Mouse (Mus musculus) embryonic facial prominence, embryonic 14.5 days (tissue): Measurements from ENCODE around the gene Mif4gd. TPM values are rescaled to one million over a fixed set of nuclear protein-coding genes. Genes with fewer than 3 reads are reported as not detected.
"Not testable (repeated sequence)": the region's sequence is repeated elsewhere in the genome, so short reads cannot be mapped to it uniquely, and the experiment has no call there.

ENCODE experiments used
- ATAC-seq: fragments of 200-750 bp; cut with Nextera tagmentation; 2 replicates; pipeline ENCODE4 v1.8.0; 2017; ENCODE audit warnings: low read depth, moderate number of reproducible peaks, moderate TSS enrichment
- DNase-seq: peaks from one replicate; pipeline ENCODE4 v3.0.0-alpha.2; 2015; ENCODE audit warnings: low spot score
- H3K27ac ChIP-seq: fragments of 300-500 bp; sonication (generic); replicated peaks from 2 replicates; pipeline ENCODE4 v1.5.1; 2014; ENCODE audit warnings: low read depth, mild to moderate bottlenecking, low read length, moderate library complexity
- H3K27me3 ChIP-seq: fragments of 300-500 bp; sonication (generic); replicated peaks from 2 replicates; pipeline ENCODE4 v1.6.1; 2014; ENCODE audit warnings: low read length; ENCODE audit not compliant: control insufficient read depth, insufficient read depth
- H3K36me3 ChIP-seq: fragments of 300-500 bp; sonication (generic); 2 replicates; pipeline ENCODE4 v1.6.1; 2014; ENCODE audit warnings: low read length, mixed read lengths; ENCODE audit not compliant: control insufficient read depth, insufficient read depth
- H3K4me1 ChIP-seq: fragments of 300-500 bp; sonication (generic); 2 replicates; pipeline ENCODE4 v1.6.1; 2014; ENCODE audit warnings: antibody characterized with exemption, low read length; ENCODE audit not compliant: control insufficient read depth, insufficient read depth
- H3K4me2 ChIP-seq: fragments of 300-500 bp; sonication (generic); 2 replicates; pipeline ENCODE4 v1.6.1; 2014; ENCODE audit warnings: low read depth, mild to moderate bottlenecking, low read length, moderate library complexity, mixed read lengths
- H3K4me3 ChIP-seq: fragments of 300-500 bp; sonication (generic); 2 replicates; pipeline ENCODE4 v1.5.1; 2014; ENCODE audit warnings: low read depth, mild to moderate bottlenecking, low read length
- H3K9ac ChIP-seq: fragments of 300-500 bp; sonication (generic); 2 replicates; pipeline ENCODE4 v1.6.1; 2014; ENCODE audit warnings: low read depth, mild to moderate bottlenecking, low read length, moderate library complexity, mixed read lengths
- H3K9me3 ChIP-seq: fragments of 300-500 bp; sonication (generic); 2 replicates; pipeline ENCODE4 v1.6.1; 2016; ENCODE audit warnings: low read length; ENCODE audit not compliant: control insufficient read depth
- WGBS: fragments of 180-500 bp; shearing (Covaris S2); extraction: QIAGEN DNeasy Blood & Tissue Kit; methylation state at CpG from one replicate; pipeline ENCODE4 v1.1.7; 2014; 5-methylcytosine and 5-hydroxymethylcytosine counted together
- polyA plus RNA-seq: library from polyadenylated mRNA; unstranded; fragments of >200 nt; fragmentation: Nextera tagmentation; extraction: Ambion mirVana; gene quantifications from 2 replicates; pipeline ENCODE4 v1.2.1, GENCODE M21; 2014

Mif4gd gene
- polyA plus RNA-seq, 1 experiment from 2014 or later, result 28.5 TPM

- not testable (repeated sequence) for H3K9ac ChIP-seq, H3K9me3 ChIP-seq, H3K4me1 ChIP-seq, H3K27ac ChIP-seq, DNase-seq, H3K4me2 ChIP-seq, H3K27me3 ChIP-seq, H3K4me3 ChIP-seq, ATAC-seq
- peaks cover 39% of the 10 kb centered on the region; the same call in 1 of the 2 replicates for H3K36me3 ChIP-seq
- 74% methylated on average over 14 of the region's 14 CpGs for WGBS
Measured at GRCm38 (mm10) chr11:115645498-115645897, 32.7 kb upstream of the Mif4gd start.

- 93% methylated on average over 13 of the region's 13 CpGs for WGBS
- ATAC-seq (no peak), DNase-seq (no peak)
- Histone ChIP-seq H3K4me1 (no peaks in the 10 kb centered on the region), H3K9ac (no peak overlapping the region; the same call in 1 of the 2 replicates), H3K36me3 (peaks cover 34% of the 10 kb centered on the region; the same call in 1 of the 2 replicates), H3K4me2 (no peak overlapping the region), H3K4me3 (no peak overlapping the region), H3K9me3 (no peaks in the 10 kb centered on the region), H3K27ac (no peak overlapping the region), H3K27me3 (no peaks in the 10 kb centered on the region)
Measured at GRCm38 (mm10) chr11:115644308-115644707, 31.5 kb upstream of the Mif4gd start.

DNA sequence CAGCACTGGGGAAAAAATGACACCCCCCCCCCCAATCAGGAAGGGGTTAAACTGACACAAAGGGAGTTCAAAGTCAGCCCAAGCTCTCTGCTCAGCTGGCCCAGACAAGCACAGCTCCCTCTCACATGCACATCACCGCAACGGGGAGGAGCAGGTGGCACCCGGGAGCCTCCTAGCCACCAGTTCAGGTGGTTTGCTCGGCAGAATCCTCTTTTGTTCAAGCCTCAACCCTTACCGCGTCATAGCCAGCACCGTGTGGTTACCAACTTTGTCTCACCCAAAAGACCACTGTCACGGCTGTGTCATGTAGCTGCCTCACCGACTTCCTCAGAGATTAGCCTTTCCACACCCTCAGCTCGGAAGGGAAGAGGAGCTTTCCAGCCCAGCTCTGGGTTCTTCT, 30.5 kb upstream of the Mif4gd start:
- Histone ChIP-seq H3K4me2 (no peak overlapping the region), H3K4me1 (no peaks in the 10 kb centered on the region), H3K27me3 (no peaks in the 10 kb centered on the region), H3K9ac (no peak overlapping the region), H3K9me3 (no peaks in the 10 kb centered on the region), H3K36me3 (peaks cover 30% of the 10 kb centered on the region; the same call in 1 of the 2 replicates), H3K4me3 (no peak overlapping the region), H3K27ac (no peak overlapping the region)
- 69% methylated on average over 10 of the region's 10 CpGs for WGBS
- DNase-seq (no peak), ATAC-seq (no peak)

DNA sequence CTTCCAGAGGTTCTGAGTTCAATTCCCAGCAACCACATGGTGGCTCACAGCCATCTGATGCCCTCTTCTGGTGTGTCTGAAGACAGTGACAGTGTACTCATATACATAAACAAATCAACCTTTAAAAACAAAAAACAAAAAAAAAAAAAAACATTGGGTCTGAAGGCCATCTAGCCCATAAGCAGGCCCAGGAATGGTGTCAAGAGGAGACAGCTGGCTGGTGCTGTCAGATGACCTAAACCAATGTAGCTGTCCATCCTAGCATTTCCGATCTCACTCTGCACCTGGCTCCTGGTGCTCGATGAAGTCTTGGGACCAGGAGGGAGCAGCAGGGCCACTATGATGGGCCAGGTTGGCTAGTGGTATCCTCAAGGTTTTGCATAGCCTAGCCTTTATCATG, 29.9 kb upstream of the Mif4gd start:
- H3K27me3 ChIP-seq, result no peaks in the 10 kb centered on the region
- no peak overlapping the region for H3K4me3 ChIP-seq
- ATAC-seq (no peak), DNase-seq (no peak)
- no peak overlapping the region for H3K27ac ChIP-seq
- H3K36me3 ChIP-seq, result 0 out of 2 replicates have a peak, but pooled peaks cover 26% of the 10 kb centered on the region
- 97% methylated on average over 2 of the region's 2 CpGs for WGBS
- H3K9ac ChIP-seq, result no peak overlapping the region
- H3K4me1 ChIP-seq, result no peaks in the 10 kb centered on the region
- H3K9me3 ChIP-seq, result no peaks in the 10 kb centered on the region
- no peak overlapping the region for H3K4me2 ChIP-seq

DNA sequence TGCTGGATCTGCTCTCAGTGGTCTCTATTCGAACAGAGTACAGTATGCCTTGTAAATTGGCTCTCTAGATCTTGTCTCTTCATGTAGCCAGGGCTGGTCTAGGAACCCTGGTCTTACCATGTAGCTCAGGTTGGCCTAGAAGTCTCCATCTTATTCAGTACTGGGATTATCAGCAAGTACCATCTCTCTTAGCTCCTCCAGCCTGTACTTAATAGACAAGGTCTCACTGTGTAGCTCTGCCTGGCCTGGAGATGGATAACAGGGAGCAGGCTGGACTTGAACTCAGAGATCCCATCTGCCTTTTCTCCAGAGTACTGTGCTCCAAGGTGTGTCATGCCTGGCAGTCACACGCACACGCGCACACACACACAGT, 28.9 kb upstream of the Mif4gd start:
- 0 out of 2 replicates have a peak overlapping the region, but pooled peaks have one; percentile 6 for H3K9ac ChIP-seq
- 82% methylated on average over 4 of the region's 4 CpGs for WGBS

DNA sequence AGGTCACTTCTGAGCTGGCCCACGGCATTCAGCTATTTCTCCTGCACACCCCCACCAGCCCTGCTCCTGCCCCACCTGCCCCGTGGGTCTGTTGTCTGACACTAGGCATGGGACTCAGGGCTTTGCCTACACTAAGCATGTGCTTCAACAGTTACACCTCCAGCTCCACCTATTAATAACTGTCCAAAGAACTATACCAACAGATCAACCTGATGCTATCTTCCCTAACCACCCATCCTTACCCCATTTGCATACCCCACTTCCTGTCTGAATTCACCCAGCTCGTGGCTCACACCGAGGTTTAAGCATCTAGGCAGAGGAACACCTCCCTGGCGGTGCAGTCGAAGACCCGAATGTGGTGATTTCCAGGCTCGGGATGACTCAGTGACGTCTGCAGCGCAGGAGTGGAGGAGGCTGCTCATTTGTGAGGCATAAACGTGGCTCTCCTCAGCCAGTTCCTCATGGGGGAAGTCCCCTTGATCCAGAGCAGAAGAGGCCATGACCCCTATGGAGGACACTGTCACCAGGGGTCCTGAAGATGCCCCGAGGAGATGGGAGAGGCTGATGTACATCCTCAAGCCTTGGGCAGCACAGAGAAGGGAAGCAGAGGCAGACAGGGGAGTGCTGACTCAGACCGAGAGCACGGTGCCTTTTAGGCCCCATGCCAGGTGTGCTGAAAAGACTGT, 28.4 kb upstream of the Mif4gd start:
- Histone ChIP-seq H3K27me3 (no peaks in the 10 kb centered on the region), H3K27ac (no peak overlapping the region), H3K36me3 (0 out of 2 replicates have a peak, but pooled peaks cover 17% of the 10 kb centered on the region), H3K9me3 (no peaks in the 10 kb centered on the region), H3K9ac (0 out of 2 replicates have a peak overlapping the region, but pooled peaks have one; percentile 6), H3K4me2 (no peak overlapping the region), H3K4me3 (no peak overlapping the region), H3K4me1 (no peaks in the 10 kb centered on the region)
- DNase-seq (no peak), ATAC-seq (0 out of 2 replicates have a peak, but pooled peaks have one; percentile 15)
- 44% methylated on average over 13 of the region's 14 CpGs for WGBS

More for the DNA sequence above, 28.9 kb upstream of the Mif4gd start:
- H3K4me1 ChIP-seq, result no peaks in the 10 kb centered on the region
- H3K9me3 ChIP-seq, result no peaks in the 10 kb centered on the region
- H3K27me3 ChIP-seq, result no peaks in the 10 kb centered on the region
- no peak overlapping the region for H3K4me2 ChIP-seq
- H3K4me3 ChIP-seq, result no peak overlapping the region
- no peak for ATAC-seq
- no peak overlapping the region for H3K27ac ChIP-seq
- no peak for DNase-seq
- H3K36me3 ChIP-seq, result 0 out of 2 replicates have a peak, but pooled peaks cover 22% of the 10 kb centered on the region

- Histone ChIP-seq H3K4me2 (no peak overlapping the region), H3K4me1 (no peaks in the 10 kb centered on the region), H3K27me3 (no peaks in the 10 kb centered on the region), H3K9ac (no peak overlapping the region), H3K9me3 (no peaks in the 10 kb centered on the region), H3K36me3 (0 out of 2 replicates have a peak, but pooled peaks cover 17% of the 10 kb centered on the region), H3K27ac (no peak overlapping the region), H3K4me3 (no peak overlapping the region)
- DNase-seq, result no peak
- 80% methylated on average over 3 of the region's 4 CpGs for whole genome bisulfite sequencing
- no peak for ATAC-seq
Measured at GRCm38 (mm10) chr11:115640311-115640828, 27.6 kb upstream of the Mif4gd start.

DNA sequence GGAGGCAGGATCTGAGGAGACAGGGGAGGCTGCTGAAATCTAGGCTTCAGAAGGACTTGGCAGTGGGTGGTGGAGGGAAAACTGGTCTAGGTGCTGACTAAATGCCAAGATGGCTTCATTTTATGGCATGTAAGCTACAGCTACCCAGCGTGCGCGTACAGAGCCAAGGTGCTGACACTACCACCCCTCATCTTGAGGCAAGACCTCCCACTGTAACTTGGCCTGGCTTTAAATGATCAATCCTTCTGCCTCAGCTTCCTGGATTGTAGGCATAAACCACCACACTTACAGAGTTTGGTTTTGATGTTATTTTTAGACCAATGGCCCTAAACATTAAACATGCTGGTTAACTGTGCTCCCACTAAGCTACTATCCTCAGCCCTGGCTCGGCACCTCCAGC, 26.8 kb upstream of the Mif4gd start:
- Histone ChIP-seq H3K4me3 (no peak overlapping the region), H3K4me2 (no peak overlapping the region), H3K27me3 (no peaks in the 10 kb centered on the region), H3K4me1 (no peaks in the 10 kb centered on the region), H3K36me3 (0 out of 2 replicates have a peak, but pooled peaks cover 11% of the 10 kb centered on the region), H3K27ac (no peak overlapping the region), H3K9ac (no peak overlapping the region), H3K9me3 (no peaks in the 10 kb centered on the region)
- WGBS, result 80% methylated on average over 4 of the region's 4 CpGs
- DNase-seq, result no peak
- ATAC-seq, result no peak
